Mouse (Mus musculus) embryonic fibroblast, embryonic 13.5 days (primary cell): ENCODE measurements around the gene Amhr2.

ENCODE experiments used
- CTCF ChIP-seq: IDR thresholded peaks from 2 replicates; pipeline ENCODE4 v1.5.1; 2011; ENCODE audit warnings: mild to moderate bottlenecking, control low read depth, low read length, moderate library complexity, borderline replicate concordance; ENCODE audit not compliant: insufficient read depth
- POLR2A ChIP-seq: IDR thresholded peaks from 2 replicates; pipeline ENCODE4 v1.6.1; 2011; ENCODE audit warnings: low read depth, mild to moderate bottlenecking, control low read depth, low read length, moderate library complexity

- TF ChIP-seq POLR2A: no peak
- no peak for TF ChIP-seq CTCF
Measured at GRCm38 (mm10) chr15:102417524-102417923, 27.6 kb upstream of the Amhr2 start.
